Mouse (Mus musculus) kidney, embryonic 16.5 days (tissue): ENCODE measurements around the gene Phospho1. TPM values are rescaled to one million over a fixed set of nuclear protein-coding genes. Genes with fewer than 3 reads are reported as not detected.

Experiments used
- ATAC-seq: fragments of 200-750 bp; cut with Nextera tagmentation; 2 replicates; pipeline ENCODE4 v1.8.0; 2017; ENCODE audit warnings: moderate TSS enrichment; ENCODE audit not compliant: low FRiP score, low TSS enrichment
- H3K27ac ChIP-seq: fragments of 300-500 bp; sonication (generic); 2 replicates; pipeline ENCODE4 v1.5.1; 2014; ENCODE audit warnings: low read length
- H3K27me3 ChIP-seq: fragments of 300-500 bp; sonication (generic); 2 replicates; pipeline ENCODE4 v1.6.1; 2014; ENCODE audit warnings: low read length, control low read depth, mixed read lengths; ENCODE audit not compliant: insufficient read depth
- H3K36me3 ChIP-seq: fragments of 300-500 bp; sonication (generic); 2 replicates; pipeline ENCODE4 v1.6.1; 2014; ENCODE audit warnings: low read length, control low read depth, mixed read lengths; ENCODE audit not compliant: insufficient read depth
- H3K4me1 ChIP-seq: fragments of 300-500 bp; sonication (generic); 2 replicates; pipeline ENCODE4 v1.6.1; 2014; ENCODE audit warnings: low read length, control low read depth, mixed read lengths; ENCODE audit not compliant: insufficient read depth
- H3K4me2 ChIP-seq: fragments of 300-500 bp; sonication (generic); replicated peaks from 2 replicates; pipeline ENCODE4 v1.6.1; 2014; ENCODE audit warnings: low read depth, low read length
- H3K4me3 ChIP-seq: fragments of 300-500 bp; sonication (generic); 2 replicates; pipeline ENCODE4 v1.5.1; 2014; ENCODE audit warnings: mild to moderate bottlenecking, low read length
- H3K9ac ChIP-seq: fragments of 300-500 bp; sonication (generic); replicated peaks from 2 replicates; pipeline ENCODE4 v1.6.1; 2014; ENCODE audit warnings: low read length
- H3K9me3 ChIP-seq: fragments of 300-500 bp; sonication (generic); 2 replicates; pipeline ENCODE4 v1.6.1; 2016; ENCODE audit warnings: low read length, control low read depth
- WGBS: fragments of 180-500 bp; shearing (Covaris S2); extraction: QIAGEN DNeasy Blood & Tissue Kit; methylation state at CpG from one replicate; pipeline ENCODE4 v1.1.7; 2014; 5-methylcytosine and 5-hydroxymethylcytosine counted together
- polyA plus RNA-seq: library from polyadenylated mRNA; unstranded; fragments of >200 nt; fragmentation: Nextera tagmentation; extraction: Ambion mirVana; gene quantifications from 2 replicates; pipeline ENCODE4 v1.2.1, GENCODE M21; 2015

The Phospho1 gene
- polyA plus RNA-seq, 1 experiment from 2014 or later: not detected

- WGBS: 74% methylated on average over 6 of the region's 6 CpGs
- Histone ChIP-seq H3K9me3 (no peaks in the 10 kb centered on the region), H3K4me1 (no peaks in the 10 kb centered on the region), H3K36me3 (no peaks in the 10 kb centered on the region), H3K4me3 (no peak overlapping the region), H3K9ac (no peak overlapping the region), H3K4me2 (no peak overlapping the region), H3K27ac (no peak overlapping the region), H3K27me3 (no peaks in the 10 kb centered on the region)
- no peak; the same call in 1 of the 2 replicates for ATAC-seq
Measured at GRCm38 (mm10) chr11:95786511-95786910, 37.8 kb upstream of the Phospho1 start.

- H3K27me3 ChIP-seq: no peaks in the 10 kb centered on the region
- no peak overlapping the region for H3K27ac ChIP-seq
- H3K4me2 ChIP-seq: no peak overlapping the region
- no peaks in the 10 kb centered on the region for H3K9me3 ChIP-seq
- no peak for ATAC-seq
- H3K4me3 ChIP-seq: no peak overlapping the region
- H3K4me1 ChIP-seq: peaks cover 6% of the 10 kb centered on the region; the same call in 1 of the 2 replicates
- H3K9ac ChIP-seq: no peak overlapping the region
- no peaks in the 10 kb centered on the region for H3K36me3 ChIP-seq
- WGBS: 75% methylated on average over 8 of the region's 8 CpGs
Measured at GRCm38 (mm10) chr11:95789451-95789891, 34.8 kb upstream of the Phospho1 start.

- Histone ChIP-seq H3K9ac (no peak overlapping the region), H3K4me1 (peaks cover 14% of the 10 kb centered on the region), H3K36me3 (no peaks in the 10 kb centered on the region), H3K27me3 (peaks cover 2% of the 10 kb centered on the region; the same call in 1 of the 2 replicates), H3K4me2 (no peak overlapping the region), H3K4me3 (no peak overlapping the region), H3K27ac (no peak overlapping the region), H3K9me3 (no peaks in the 10 kb centered on the region)
- WGBS: 68% methylated on average over 13 of the region's 13 CpGs
- ATAC-seq: no peak
Measured at GRCm38 (mm10) chr11:95791787-95792186, 32.5 kb upstream of the Phospho1 start.

- no peak overlapping the region for H3K27ac ChIP-seq
- no peak for ATAC-seq
- peaks cover 6% of the 10 kb centered on the region; the same call in 1 of the 2 replicates for H3K27me3 ChIP-seq
- H3K9me3 ChIP-seq: no peaks in the 10 kb centered on the region
- no peak overlapping the region for H3K9ac ChIP-seq
- WGBS: 94% methylated on average over 8 of the region's 8 CpGs
- peaks cover 16% of the 10 kb centered on the region for H3K4me1 ChIP-seq
- H3K4me3 ChIP-seq: no peak overlapping the region
- no peak overlapping the region for H3K4me2 ChIP-seq
- no peaks in the 10 kb centered on the region for H3K36me3 ChIP-seq
Measured at GRCm38 (mm10) chr11:95792950-95793509, 31.3 kb upstream of the Phospho1 start.

- peaks cover 6% of the 10 kb centered on the region; the same call in 1 of the 2 replicates for H3K27me3 ChIP-seq
- whole genome bisulfite sequencing: 55% methylated on average over 5 of the region's 5 CpGs
- no peak for ATAC-seq
- no peaks in the 10 kb centered on the region for H3K36me3 ChIP-seq
- H3K4me1 ChIP-seq: peaks cover 16% of the 10 kb centered on the region
- no peak overlapping the region for H3K27ac ChIP-seq
- H3K4me2 ChIP-seq: no peak overlapping the region
- no peak overlapping the region for H3K9ac ChIP-seq
- H3K9me3 ChIP-seq: no peaks in the 10 kb centered on the region
- no peak overlapping the region for H3K4me3 ChIP-seq
Measured at GRCm38 (mm10) chr11:95794201-95794600, 30.1 kb upstream of the Phospho1 start.

GRCm38 (mm10) chr11:95795582-95795981 lies 28.7 kb upstream of the Phospho1 start:
- peaks cover 16% of the 10 kb centered on the region for H3K4me1 ChIP-seq
- no peaks in the 10 kb centered on the region for H3K9me3 ChIP-seq
- no peak overlapping the region for H3K4me2 ChIP-seq
- no peak overlapping the region for H3K4me3 ChIP-seq
- ATAC-seq: no peak
- H3K36me3 ChIP-seq: no peaks in the 10 kb centered on the region
- no peak overlapping the region for H3K9ac ChIP-seq
- H3K27me3 ChIP-seq: peaks cover 6% of the 10 kb centered on the region; the same call in 1 of the 2 replicates
- no peak overlapping the region for H3K27ac ChIP-seq
- 54% methylated on average over 5 of the region's 5 CpGs for WGBS

GRCm38 (mm10) chr11:95805010-95805409 lies 19.3 kb upstream of the Phospho1 start:
- Histone ChIP-seq H3K4me2 (no peak overlapping the region), H3K4me1 (no peaks in the 10 kb centered on the region), H3K27me3 (no peaks in the 10 kb centered on the region), H3K4me3 (no peak overlapping the region), H3K36me3 (no peaks in the 10 kb centered on the region), H3K9ac (no peak overlapping the region), H3K9me3 (no peaks in the 10 kb centered on the region), H3K27ac (no peak overlapping the region)
- ATAC-seq: no peak
- 63% methylated on average over 5 of the region's 5 CpGs for WGBS

GRCm38 (mm10) chr11:95805527-95805926 lies 18.8 kb upstream of the Phospho1 start:
- H3K36me3 ChIP-seq: no peaks in the 10 kb centered on the region

GRCm38 (mm10) chr11:95807884-95808283 lies 16.4 kb upstream of the Phospho1 start:
- Histone ChIP-seq H3K4me1 (no peaks in the 10 kb centered on the region), H3K27me3 (no peaks in the 10 kb centered on the region), H3K4me2 (no peak overlapping the region), H3K9me3 (no peaks in the 10 kb centered on the region), H3K4me3 (no peak overlapping the region), H3K36me3 (no peaks in the 10 kb centered on the region), H3K27ac (no peak overlapping the region), H3K9ac (no peak overlapping the region)
- ATAC-seq: no peak
- 92% methylated on average over 5 of the region's 5 CpGs for WGBS

More at GRCm38 (mm10) chr11:95805527-95805926, 18.8 kb upstream of the Phospho1 start:
- Histone ChIP-seq H3K4me3 (no peak overlapping the region), H3K9ac (no peak overlapping the region), H3K4me2 (no peak overlapping the region), H3K27ac (no peak overlapping the region), H3K27me3 (no peaks in the 10 kb centered on the region), H3K9me3 (no peaks in the 10 kb centered on the region), H3K4me1 (no peaks in the 10 kb centered on the region)
- no peak for ATAC-seq
- 29% methylated on average over 3 of the region's 3 CpGs for WGBS

GRCm38 (mm10) chr11:95808448-95809011 lies 15.8 kb upstream of the Phospho1 start:
- H3K27me3 ChIP-seq: no peaks in the 10 kb centered on the region
- no peak overlapping the region for H3K9ac ChIP-seq
- no peak overlapping the region for H3K4me2 ChIP-seq
- H3K9me3 ChIP-seq: no peaks in the 10 kb centered on the region
- no peak overlapping the region for H3K4me3 ChIP-seq
- no peaks in the 10 kb centered on the region for H3K4me1 ChIP-seq
- H3K36me3 ChIP-seq: no peaks in the 10 kb centered on the region
- H3K27ac ChIP-seq: no peak overlapping the region
- WGBS: 71% methylated on average over 5 of the region's 5 CpGs
- ATAC-seq: no peak; the same call in 1 of the 2 replicates
